Mouse (Mus musculus) heart, postnatal 4 days (tissue): ENCODE measurements around the gene Myef2. TPM values are rescaled to one million over a fixed set of nuclear protein-coding genes. Genes with fewer than 3 reads are reported as not detected.

Experiments used
- DNase-seq: peaks from one replicate; pipeline ENCODE4 v3.0.0; 2021
- total RNA-seq, 2 experiments: library from RNA; stranded (reverse); gene quantifications; 2 replicates each; pipeline ENCODE4 v1.2.3; 2021

Myef2 gene
- total RNA-seq, 2 experiments from 2014 or later, result 38.8 to 42.7 TPM

- DNase-seq, result no peak
These were observed 56.1 kb downstream of the Myef2 start for GRCm38 (mm10) chr2:125067373-125067772.

GRCm38 (mm10) chr2:125062944-125063343 lies 60.5 kb downstream of the Myef2 start:
- DNase-seq, result no peak

GRCm38 (mm10) chr2:125061451-125061850 lies 62.0 kb downstream of the Myef2 start:
- DNase-seq, result no peak

- peak; percentile 21 for DNase-seq
These were observed 66.1 kb downstream of the Myef2 start for GRCm38 (mm10) chr2:125057250-125057815.

GRCm38 (mm10) chr2:125055316-125055903 lies 68.1 kb downstream of the Myef2 start:
- DNase-seq, result no peak

Other genes with a start within 250 kb of the Myef2 start
- gene Slc24a5, start 55.5 kb downstream of the Myef2 start, total RNA-seq, result under 1 TPM; 0.43 to 0.71 TPM
- gene Ctxn2, start 13.0 kb upstream of the Myef2 start, total RNA-seq, result not detected
- gene Slc12a1, start 28.8 kb upstream of the Myef2 start, total RNA-seq, result not detected
- 10 to 100 TPM; 77.9 to 83.7 TPM for gene Dut, start 123.5 kb upstream of the Myef2 start, total RNA-seq